Mouse (Mus musculus): ENCODE results near the gene Gm17622. TPM values are rescaled to one million over a fixed set of nuclear protein-coding genes. Genes with fewer than 3 reads are reported as not detected.

Gm17622 gene
- total RNA-seq (2021) (not detected), polyA plus RNA-seq (2012; rRNA removed) (not detected in 2 replicates)
- long read RNA-seq = 0 reads

DNA sequence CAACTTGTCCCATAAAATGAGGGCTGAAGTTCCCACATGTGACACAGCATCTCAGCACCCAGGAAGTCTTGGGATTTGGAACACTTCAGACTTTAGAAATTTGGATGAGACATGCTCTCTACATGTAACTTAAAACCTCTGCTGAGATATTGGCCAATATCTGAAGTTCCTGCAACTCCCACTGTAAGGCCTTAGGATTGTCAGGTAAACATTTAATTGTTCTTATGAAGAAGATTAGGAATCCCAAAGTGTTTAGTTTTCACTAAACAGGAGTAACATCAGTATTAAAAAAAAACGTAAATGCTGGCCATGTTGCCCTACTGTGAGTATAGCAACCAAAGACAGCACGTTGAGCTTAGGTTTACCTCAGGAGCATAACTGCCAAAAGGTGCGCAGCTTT lies at the start of gene Gm17622:
TSS of gene Gm17622 (plus strand) at position 301 of the 400 bp plus-strand sequence.
- DNase-seq = no peak

DNA sequence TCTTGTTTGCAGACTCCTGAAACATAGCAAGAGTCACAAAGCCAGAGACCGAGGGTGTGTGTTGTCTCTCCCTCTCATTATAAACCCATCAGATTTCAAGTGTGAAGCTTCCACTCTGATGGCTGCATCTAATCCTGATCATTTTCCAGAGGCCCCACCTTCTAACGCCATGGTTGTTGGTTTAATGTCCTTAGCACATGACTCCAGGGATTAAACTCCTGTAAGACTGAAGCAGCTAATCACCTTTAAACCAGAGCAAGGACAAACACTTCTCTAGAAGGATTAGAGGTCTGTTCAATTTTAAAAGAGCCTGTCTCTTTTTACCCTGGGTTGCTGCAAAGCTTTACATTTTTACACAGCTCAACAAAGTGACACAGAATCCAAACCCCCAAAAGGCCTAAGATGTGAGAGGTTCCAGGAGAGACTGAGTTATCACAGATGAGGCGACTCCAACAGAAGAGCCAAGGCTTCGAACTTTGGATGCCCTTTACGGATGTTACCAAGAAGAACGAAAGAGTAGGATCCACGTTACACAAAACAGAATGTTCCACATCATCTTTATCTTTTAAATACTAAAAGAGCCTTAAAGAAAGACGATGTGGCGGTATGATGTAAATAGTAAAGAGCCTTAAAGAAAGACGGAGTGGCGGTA lies 40.2 kb upstream of the Gm17622 start:
- DNase-seq = no peak

DNA sequence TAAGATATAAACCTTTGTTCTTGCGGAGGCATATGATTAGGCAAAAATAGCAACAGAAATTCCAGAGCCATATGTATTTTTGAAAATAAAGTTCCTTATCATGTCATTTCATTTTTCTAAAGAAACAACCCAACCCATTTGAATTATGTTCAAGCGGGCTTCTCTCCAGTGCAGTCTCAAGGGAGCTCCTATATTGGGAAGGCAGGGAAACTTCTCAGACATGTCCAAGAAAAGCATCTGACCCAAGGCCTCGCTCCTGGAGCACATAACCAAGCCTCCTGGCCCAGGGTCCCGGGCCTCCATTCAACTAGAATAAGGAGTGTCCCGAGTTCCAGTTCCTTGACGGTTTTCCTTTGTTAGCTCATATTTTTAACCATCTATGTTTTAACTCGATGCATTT lies 39.7 kb upstream of the Gm17622 start:
- no peak for DNase-seq

DNA sequence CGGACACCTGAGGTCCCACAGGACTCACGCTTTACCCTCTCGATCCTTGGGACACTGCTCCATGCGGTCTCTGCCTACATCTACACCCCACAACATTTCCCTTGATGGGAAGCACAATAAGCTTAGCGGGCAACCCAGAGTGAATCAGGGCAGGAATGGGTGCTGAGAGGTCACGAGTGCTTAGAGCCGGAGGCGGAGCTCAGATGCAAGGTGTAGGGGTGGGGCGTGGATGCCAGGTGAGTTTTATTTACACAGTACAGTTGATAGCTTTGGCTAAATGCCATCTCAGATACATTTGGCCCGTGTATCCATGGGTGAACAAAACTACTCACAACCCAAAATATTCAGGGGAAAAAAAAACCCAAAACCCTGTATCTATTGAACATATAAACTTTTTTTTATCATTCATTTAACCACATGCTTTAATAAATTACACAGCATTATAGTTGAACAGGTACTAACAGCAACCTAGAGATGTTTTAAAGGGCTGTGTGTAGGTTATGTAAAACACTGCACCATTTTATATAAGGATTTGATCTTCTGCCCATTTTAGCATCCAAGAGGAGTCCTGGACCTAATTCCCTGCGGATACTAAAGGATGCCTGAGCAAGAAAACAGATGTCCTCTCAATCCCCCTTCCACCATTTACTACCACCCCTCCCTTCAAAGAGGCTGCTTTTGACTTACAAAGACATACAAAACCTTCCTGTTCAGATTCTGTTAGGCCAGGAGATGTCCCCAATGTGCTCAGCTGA lies 39.0 kb upstream of the Gm17622 start:
- no peak for DNase-seq

GRCm38 (mm10) chr13:96452621-96453020 lies 37.9 kb upstream of the Gm17622 start:
- no peak for DNase-seq

DNA sequence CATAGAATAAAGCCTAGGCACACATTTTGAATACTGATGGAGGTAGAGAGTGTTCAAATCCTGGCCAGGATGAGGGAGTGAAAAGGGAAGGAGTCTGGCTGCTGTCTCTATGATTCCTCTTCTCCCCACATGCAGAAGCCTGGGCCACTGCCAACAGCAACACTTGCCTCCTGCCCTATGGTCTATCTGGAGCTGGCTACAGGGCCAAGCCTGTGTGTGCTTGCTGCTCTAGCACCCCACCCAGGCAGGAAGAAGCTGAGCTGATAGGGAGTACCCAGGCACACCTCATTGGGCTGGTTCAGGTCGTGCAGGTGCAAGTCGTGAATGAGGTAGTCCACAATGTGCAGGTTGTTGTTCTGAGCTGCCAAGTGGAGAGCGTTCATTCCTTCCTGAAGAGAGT lies 36.2 kb upstream of the Gm17622 start:
- DNase-seq = no peak

- DNase-seq = no peak
Measured at GRCm38 (mm10) chr13:96457566-96457965, 33.0 kb upstream of the Gm17622 start.

GRCm38 (mm10) chr13:96458018-96458417 lies 32.5 kb upstream of the Gm17622 start:
- no peak for DNase-seq

DNA sequence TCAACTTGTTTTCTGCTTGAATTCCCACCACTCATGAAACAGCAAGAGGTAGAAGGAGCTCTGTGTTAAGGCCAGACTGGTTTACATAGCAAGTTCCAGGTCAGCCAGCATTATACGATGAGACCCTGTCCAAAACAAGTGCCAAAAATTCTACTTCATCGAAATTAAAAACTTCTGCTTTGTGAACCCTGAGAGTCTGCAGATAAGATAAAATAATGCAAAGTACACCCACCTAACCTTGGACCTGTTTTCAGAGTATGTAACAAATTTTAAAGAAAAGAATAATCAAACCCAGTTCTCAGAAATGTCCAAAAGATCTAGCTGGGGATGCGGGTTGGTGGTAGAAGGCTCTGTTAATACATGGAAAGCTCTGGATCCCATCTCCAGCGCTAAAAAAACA lies 31.9 kb upstream of the Gm17622 start:
- DNase-seq = no peak

DNA sequence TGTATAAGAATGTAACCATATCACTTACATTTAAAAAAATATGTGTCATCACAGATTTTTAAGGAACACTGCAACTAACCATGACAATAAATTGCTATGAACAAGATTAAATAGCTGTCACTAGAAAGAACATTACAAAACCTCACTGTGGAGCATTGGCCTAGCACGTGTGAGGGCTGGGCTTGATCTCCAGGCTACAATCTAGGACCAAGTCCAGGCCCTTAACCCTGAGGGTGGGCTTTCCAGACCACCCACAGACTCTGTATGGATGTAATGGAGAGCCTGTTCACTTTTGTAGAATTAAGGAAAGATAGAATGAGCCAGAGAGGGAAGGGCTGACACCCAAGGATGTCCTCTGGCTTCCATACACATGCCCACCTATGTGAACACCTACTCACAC lies 27.9 kb upstream of the Gm17622 start:
- DNase-seq = no peak

GRCm38 (mm10) chr13:96465315-96465714 lies 25.2 kb upstream of the Gm17622 start:
- no peak for DNase-seq

GRCm38 (mm10) chr13:96468678-96469077 lies 21.9 kb upstream of the Gm17622 start:
- DNase-seq = no peak

DNA sequence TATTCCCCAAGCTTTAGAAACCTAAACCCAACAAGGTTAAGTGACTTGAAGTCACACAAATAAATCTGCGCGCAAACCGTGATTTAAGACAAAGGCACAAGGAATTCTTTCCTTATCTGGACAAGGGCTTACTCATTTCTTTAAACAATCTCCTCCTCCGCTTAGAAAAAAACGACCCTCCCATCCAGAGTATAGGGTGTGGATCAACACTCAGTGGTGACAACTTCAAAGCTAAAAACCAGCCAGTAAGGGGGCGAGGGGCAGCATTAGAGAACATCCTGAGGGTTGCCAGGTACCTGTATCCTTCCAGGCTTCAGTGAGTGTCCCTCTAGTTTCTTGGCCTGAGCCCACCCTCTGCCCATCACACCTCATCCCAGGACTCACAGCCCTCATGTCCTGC lies 20.0 kb upstream of the Gm17622 start:
- DNase-seq = no peak

GRCm38 (mm10) chr13:96470957-96471356 lies 19.6 kb upstream of the Gm17622 start, which contains the start of gene Ankdd1b:
Ankdd1b (minus strand) TSS chr13:96471198.
- DNase-seq = no peak

DNA sequence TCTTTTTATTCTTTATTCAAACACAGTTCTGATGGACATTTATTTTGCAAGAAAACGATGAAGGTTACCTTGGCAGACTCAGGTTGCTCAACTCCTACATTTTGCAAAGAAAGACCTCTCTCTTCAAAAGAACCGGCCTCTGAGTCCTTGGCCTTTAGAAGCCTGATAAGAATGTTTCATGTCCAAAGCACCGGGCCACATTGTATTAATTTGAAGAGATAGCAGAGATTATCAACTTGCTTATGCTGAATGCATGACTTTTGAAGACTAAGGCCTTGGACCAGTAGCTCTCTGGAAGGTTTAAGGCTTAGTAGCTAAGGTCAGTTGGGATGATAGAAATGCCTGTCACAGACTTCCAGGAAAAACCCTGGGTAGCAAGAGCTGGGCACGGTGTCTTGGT lies 13.3 kb upstream of the Gm17622 start:
- DNase-seq = peak; percentile 75

- DNase-seq = no peak
Measured at GRCm38 (mm10) chr13:96478991-96479390, 11.5 kb upstream of the Gm17622 start.

DNA sequence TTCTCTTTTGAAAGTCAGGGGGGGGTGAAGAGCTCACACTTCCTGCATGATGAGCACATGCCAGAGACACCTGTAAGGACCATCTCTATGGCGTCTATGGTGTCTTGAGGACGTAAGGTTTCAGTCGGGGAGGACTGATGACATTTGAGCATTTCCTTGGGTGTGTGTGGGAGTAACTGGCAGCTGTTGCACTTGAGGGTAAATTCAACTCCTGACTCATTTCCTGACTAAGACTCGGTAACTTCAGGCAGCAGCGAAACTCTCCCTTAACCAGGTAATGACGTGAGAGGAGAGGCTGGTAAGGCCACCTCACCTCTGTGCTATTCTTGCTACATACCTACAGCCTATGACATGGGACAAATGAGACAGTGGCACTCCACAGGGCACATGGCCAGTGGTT lies 3.3 kb upstream of the Gm17622 start:
- peak; percentile 36 for DNase-seq

DNA sequence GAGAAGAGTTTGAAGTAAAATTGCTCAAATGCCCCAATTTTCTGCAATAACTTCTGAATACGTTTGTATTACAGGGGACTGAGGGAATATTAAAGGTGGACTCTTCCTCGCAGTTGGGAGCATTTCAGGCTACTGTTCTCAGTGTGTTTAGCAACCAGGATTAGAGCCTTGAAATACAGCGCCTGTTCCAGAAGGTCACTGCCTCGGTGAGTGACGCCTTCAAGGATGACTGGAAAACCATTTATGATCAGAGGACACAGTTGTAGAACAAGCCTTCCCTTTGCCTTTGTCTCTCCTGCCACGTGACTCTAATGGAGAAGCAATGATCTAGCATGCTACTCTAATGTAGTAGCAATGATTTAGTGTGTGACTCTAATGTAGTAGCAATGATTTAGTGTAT lies 2.6 kb upstream of the Gm17622 start:
- peak; percentile 44 for DNase-seq

DNA sequence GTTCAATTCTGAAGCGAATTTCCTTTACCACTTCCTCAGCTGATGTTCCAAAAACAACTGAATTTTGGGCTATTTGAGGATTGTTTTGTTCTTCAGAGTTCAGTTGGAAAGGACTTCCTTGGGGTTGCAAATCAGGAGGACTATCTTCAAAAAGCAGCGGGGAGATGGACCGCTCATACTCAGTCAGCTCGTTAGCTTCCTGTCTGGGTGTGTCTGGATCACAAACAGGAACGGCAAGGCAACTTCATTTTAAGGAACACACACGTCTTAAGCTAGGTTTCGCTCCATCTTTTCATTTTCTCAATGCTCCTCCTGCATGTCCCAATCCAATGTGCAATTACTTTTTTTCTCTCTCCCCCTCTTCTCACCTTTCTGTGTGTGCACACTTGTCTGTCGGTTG lies 6.1 kb downstream of the Gm17622 start:
- DNase-seq = no peak

DNA sequence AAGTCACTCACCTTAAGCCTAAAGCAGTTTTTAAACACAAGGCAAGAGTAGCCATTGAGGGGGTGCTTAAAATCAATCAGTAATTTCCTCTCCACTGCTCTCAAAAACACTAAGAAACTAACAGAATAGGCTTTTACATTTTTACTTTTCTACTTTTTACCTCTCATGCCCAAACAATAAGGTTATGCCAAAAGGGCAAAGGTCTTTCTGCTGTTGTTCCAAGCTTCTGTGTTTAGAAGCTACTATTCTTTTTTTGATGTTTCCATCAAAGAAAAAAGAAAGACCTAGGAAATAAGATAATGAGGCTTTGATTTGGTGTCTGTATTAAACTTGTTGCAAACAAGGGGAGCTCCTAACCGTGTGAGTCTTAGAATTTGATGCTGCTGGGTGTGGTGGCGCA lies 9.4 kb downstream of the Gm17622 start:
- DNase-seq = no peak

GRCm38 (mm10) chr13:96505661-96506060 lies 15.1 kb downstream of the Gm17622 start:
- DNase-seq = no peak

- DNase-seq = no peak
Measured at GRCm38 (mm10) chr13:96506313-96506712, 15.8 kb downstream of the Gm17622 start.

GRCm38 (mm10) chr13:96507541-96507940 lies 17.0 kb downstream of the Gm17622 start:
- DNase-seq = no peak

DNA sequence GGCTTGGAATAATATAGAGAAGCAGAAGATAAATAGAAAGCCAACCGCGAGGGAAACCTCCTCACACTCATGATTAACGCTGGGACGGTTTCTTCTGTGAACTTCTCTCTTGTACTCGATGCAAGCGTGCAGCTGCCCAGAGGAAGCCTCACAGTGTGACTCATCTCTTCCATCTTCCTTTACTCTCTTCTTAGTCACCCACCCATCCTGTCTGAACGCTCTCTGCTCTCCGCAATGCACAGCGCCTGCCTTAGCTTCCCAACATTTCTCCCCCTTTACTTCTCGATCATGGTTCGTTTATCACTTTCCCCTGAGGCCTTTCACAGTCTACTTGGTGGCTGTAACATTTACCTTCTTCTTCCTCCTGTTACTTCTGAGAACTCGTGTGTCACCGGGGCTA lies 20.1 kb downstream of the Gm17622 start:
- DNase-seq = peak; percentile 65
